Mouse (Mus musculus) erythroblast, embryonic 14.5 days (primary cell): ENCODE measurements around the gene Ren1. TPM values are rescaled to one million over a fixed set of nuclear protein-coding genes. Genes with fewer than 3 reads are reported as not detected.

Experiments used
- H3K27me3 ChIP-seq: 2 replicates; pipeline ENCODE4 v1.6.1; 2012; ENCODE audit warnings: inconsistent platforms; ENCODE audit not compliant: control insufficient read depth
- H3K36me3 ChIP-seq: 2 replicates; pipeline ENCODE4 v1.6.1; 2012; ENCODE audit warnings: mild to moderate bottlenecking, inconsistent platforms; ENCODE audit not compliant: control insufficient read depth
- H3K4me1 ChIP-seq: 2 replicates; pipeline ENCODE4 v1.6.1; 2012; ENCODE audit warnings: inconsistent platforms; ENCODE audit not compliant: control insufficient read depth
- H3K4me3 ChIP-seq: replicated peaks from 2 replicates; pipeline ENCODE3; 2012; ENCODE audit warnings: moderate library complexity, mild to moderate bottlenecking, inconsistent platforms
- H3K9me3 ChIP-seq: 2 replicates; pipeline ENCODE4 v1.6.1; 2012; ENCODE audit warnings: low read length, inconsistent platforms, mixed read lengths; ENCODE audit not compliant: control insufficient read depth
- GATA1 ChIP-seq: IDR thresholded peaks from 2 replicates; pipeline ENCODE4 v1.6.1; 2012; ENCODE audit warnings: low read length, inconsistent platforms, mixed read lengths
- TAL1 ChIP-seq: IDR thresholded peaks from 3 replicates; pipeline ENCODE4 v1.6.1; 2012; ENCODE audit warnings: low read length, inconsistent platforms, mixed read lengths
- polyA plus RNA-seq: library from polyadenylated mRNA; stranded (reverse); fragments of >175 nt; gene quantifications from 2 replicates; pipeline ENCODE4 v1.2.3, GENCODE M21; 2012

Ren1 gene
- polyA plus RNA-seq, 1 experiment: not detected

DNA sequence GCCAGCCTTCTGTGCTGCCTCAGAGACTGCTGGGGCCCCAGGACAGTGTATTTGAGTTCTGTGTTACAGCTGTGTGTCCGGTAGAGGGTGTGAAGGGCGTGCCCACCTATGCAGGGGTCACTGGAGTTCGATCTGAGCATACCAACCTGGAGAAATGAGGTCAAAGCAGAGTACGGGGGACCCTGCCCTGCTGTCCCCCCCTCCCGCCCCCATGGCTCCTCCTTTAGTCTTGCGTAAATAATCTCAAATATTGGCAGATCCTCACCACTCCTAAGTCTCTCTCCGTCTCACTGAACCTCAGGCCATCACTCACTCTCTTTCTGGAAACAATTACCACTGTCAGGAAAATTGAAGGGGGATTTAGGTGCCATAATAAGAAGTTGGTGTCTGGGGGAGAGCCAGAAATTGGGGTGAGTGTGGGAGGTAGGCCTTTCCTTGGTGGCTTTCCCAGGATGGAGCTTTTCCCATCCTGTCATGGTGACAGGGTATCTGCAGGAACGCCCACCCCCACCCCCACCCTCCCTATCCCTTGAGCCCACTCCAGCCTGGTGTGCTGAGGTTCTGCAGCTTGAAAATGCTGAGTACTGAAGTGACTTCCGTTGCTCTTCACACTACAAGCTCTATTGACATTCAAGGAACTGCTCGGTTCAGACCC lies 16.8 kb downstream of the Ren1 start:
- Histone ChIP-seq H3K27me3 (peaks cover 41% of the 10 kb centered on the region), H3K9me3 (no peaks in the 10 kb centered on the region), H3K4me3 (no peak overlapping the region), H3K4me1 (peaks cover 9% of the 10 kb centered on the region), H3K36me3 (no peaks in the 10 kb centered on the region)
- TF ChIP-seq TAL1: no peak
- TF ChIP-seq GATA1: no peak

DNA sequence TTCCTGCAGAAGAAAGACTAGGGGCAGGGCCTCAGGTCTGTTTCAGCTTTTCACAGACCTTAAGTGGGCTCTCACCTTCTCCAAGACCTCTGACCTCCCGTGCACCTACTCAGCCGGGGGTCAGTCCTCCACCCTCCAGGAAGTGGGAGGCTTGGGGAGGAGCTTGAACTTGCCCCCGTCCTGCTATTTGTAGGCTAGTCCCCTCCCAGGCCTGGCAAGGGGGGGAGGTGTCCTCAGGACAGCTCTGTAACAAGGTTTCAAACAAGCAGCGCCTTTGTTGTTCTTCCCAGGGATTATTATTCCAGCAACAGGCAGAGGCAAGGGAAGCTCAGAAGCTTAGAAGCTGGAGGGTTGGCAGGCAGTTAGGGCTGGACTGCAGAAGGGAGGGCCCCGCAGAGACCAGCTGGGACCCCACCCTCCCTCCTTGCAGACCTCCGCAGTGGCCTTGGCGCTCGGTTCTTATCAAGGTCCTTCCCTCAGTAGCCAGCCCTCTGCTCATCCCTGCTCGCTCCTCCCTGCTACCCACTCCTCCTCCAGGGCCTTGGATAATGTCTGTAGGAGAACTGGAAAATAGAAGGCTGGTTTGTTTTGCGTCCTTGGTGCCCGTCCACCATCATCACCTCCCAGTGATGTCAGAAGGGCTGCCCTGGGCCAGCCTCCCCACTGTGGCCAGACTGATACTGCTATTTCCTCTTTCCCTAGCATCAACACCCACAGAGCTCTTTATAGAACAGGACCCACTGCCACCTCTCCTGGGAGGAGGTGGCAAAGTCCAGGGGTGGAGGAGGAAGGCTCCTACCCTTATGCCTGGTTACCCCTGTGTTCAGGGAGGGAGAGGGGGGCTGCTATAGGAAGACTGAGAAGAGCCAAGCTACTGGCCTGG lies 17.5 kb downstream of the Ren1 start:
- Histone ChIP-seq H3K27me3 (peaks cover 34% of the 10 kb centered on the region), H3K9me3 (no peaks in the 10 kb centered on the region), H3K36me3 (no peaks in the 10 kb centered on the region), H3K4me3 (no peak overlapping the region), H3K4me1 (peaks cover 9% of the 10 kb centered on the region)
- TF ChIP-seq TAL1: no peak
- no peak for TF ChIP-seq GATA1

DNA sequence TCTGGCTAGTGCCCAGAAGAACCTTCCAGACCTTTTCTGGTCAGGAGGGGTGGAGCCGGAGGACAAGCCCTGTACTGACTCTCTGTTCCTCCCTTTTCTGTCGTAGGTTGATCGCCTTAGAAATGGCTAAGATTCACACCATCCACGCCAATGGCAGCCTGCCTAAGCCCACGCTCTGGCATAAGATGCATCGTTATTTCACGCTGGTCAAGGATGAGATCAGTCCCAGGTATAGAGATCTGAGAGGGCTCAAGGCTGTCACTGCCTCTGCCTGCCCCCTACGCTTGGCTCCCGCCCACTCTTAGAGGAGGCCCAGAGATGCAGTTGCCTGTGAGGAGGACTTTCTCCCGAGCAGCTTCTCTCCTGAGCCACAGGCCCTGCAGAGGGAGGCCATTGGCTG lies 18.3 kb downstream of the Ren1 start:
- Histone ChIP-seq H3K9me3 (no peaks in the 10 kb centered on the region), H3K27me3 (peaks cover 26% of the 10 kb centered on the region), H3K4me3 (no peak overlapping the region), H3K36me3 (no peaks in the 10 kb centered on the region), H3K4me1 (peaks cover 7% of the 10 kb centered on the region)
- no peak for TF ChIP-seq GATA1
- TF ChIP-seq TAL1: no peak

DNA sequence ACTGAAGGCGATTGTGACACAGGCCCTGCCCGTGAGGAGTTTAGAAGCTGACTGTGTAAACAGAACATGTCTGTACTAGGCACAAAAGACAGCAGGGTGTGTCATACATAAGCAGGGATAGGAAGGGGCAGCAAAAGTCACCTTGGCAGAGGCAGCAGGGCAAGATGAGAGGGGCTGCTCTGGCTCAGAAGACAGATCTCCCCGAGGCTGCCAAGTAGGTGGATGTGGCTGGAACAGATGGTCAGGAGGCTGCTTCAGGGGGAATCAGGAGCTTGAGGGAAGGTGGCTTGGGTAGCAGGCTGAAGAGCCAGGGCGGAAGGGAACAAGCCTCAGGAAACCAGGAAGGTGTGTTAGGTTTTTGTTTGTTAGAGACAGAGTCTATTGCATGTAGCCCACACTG lies 20.0 kb downstream of the Ren1 start:
- no peaks in the 10 kb centered on the region for H3K4me1 ChIP-seq
- H3K36me3 ChIP-seq: no peaks in the 10 kb centered on the region
- H3K27me3 ChIP-seq: peaks cover 8% of the 10 kb centered on the region
- no peaks in the 10 kb centered on the region for H3K9me3 ChIP-seq
- no peak for TF ChIP-seq TAL1
- TF ChIP-seq GATA1: no peak
- H3K4me3 ChIP-seq: no peak overlapping the region

DNA sequence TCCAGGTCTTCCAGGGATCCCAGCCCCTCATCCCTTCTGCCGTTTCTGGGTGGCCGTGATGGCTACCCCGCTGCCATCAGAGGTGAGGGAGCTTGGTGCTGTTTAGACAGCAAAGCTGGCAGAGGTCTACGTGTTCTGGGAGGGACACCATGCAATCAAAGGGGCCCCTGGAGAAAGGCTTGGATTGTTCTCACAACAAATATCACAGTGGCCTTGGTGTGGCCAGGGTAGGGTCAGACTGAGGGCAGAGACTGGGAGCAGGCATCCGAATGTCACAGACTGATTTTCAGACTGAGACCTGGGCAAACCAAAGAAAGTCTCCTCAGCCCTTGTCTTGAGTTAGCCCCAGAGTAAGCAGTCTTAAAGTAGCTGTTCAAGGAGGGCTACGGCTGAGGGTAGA lies 21.1 kb downstream of the Ren1 start:
- H3K4me3 ChIP-seq: no peak overlapping the region
- no peak for TF ChIP-seq GATA1
- TF ChIP-seq TAL1: no peak
- H3K9me3 ChIP-seq: no peaks in the 10 kb centered on the region
- no peaks in the 10 kb centered on the region for H3K36me3 ChIP-seq
- H3K27me3 ChIP-seq: peaks cover 3% of the 10 kb centered on the region; the same call in 1 of the 2 replicates
- no peaks in the 10 kb centered on the region for H3K4me1 ChIP-seq

DNA sequence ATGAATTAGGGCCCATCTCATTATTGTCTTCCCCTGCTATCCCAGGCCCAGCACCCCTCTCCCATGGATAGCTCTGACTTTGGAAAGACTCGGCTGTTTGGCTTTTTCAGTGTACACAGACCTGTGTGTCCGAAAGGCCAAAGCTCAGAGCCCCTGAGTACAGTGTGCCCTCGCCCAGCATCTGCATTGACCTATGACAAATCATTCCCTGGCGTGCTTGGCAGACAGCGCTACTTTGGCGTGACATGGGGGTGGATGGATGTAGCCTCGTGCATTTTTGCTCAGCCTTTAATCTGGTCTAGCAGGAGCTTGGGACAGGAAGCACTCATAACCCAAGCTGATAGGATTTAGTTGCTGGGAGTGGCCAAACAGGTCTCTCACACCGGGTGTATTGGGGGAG lies 21.8 kb downstream of the Ren1 start:
- Histone ChIP-seq H3K4me3 (no peak overlapping the region), H3K36me3 (no peaks in the 10 kb centered on the region), H3K9me3 (no peaks in the 10 kb centered on the region), H3K4me1 (no peaks in the 10 kb centered on the region), H3K27me3 (no peaks in the 10 kb centered on the region)
- TF ChIP-seq GATA1: no peak
- TF ChIP-seq TAL1: no peak

DNA sequence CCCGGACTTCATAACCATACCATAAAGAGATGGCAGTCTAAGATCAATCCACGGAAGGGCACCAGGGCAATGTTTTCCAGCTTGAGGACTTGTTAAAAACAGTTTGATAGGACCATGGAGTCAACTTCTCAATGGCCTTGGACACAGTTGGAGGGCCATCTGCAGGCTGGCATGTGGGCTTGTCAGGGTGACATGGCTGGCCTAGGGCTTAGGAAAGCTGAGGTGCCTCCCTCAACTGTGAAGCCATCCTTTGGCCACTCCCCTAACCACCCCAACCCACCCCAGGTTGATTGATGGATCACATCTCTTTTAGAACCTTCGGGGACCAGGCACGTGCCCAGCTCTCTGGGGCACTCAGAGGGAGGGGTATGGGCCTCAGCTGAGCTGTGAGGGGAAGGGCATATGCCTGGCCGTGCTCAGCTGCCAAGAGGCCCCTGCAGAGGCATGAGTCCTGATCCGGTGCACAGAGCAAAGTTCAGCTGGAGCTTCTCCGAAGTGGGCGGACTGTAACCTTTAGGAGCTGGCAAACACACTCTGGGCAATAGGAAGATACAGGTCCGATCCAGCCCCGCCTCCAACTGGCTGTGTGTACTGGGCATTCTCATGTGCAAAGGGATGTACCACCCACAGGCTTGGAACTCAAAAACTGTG lies 25.5 kb downstream of the Ren1 start:
- Histone ChIP-seq H3K36me3 (no peaks in the 10 kb centered on the region), H3K27me3 (no peaks in the 10 kb centered on the region), H3K4me3 (no peak overlapping the region), H3K4me1 (no peaks in the 10 kb centered on the region), H3K9me3 (no peaks in the 10 kb centered on the region)
- TF ChIP-seq GATA1 (no peak), TAL1 (no peak)

DNA sequence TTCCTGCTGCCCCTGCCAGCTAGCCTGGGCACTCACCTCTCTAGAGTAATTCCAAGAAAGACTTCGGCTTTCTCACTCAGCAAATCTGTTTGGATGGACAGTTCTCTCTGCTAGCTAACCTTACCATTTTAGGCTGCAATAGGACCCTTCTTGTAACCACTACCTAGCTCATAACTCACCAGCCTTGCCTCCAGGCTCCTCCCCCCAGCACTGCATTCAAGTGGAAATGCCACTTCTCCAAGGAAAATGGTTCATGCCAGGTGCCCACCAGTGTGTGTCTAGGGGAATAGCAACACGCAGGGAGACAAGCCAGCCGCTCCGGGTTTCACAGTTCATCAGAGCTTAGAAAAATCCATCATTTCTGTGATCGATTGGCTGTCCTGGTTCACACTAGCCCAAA lies 27.2 kb downstream of the Ren1 start:
- H3K9me3 ChIP-seq: no peaks in the 10 kb centered on the region
- no peak overlapping the region for H3K4me3 ChIP-seq
- TF ChIP-seq TAL1 (no peak), GATA1 (no peak)
- no peaks in the 10 kb centered on the region for H3K4me1 ChIP-seq
- no peaks in the 10 kb centered on the region for H3K36me3 ChIP-seq
- H3K27me3 ChIP-seq: no peaks in the 10 kb centered on the region

DNA sequence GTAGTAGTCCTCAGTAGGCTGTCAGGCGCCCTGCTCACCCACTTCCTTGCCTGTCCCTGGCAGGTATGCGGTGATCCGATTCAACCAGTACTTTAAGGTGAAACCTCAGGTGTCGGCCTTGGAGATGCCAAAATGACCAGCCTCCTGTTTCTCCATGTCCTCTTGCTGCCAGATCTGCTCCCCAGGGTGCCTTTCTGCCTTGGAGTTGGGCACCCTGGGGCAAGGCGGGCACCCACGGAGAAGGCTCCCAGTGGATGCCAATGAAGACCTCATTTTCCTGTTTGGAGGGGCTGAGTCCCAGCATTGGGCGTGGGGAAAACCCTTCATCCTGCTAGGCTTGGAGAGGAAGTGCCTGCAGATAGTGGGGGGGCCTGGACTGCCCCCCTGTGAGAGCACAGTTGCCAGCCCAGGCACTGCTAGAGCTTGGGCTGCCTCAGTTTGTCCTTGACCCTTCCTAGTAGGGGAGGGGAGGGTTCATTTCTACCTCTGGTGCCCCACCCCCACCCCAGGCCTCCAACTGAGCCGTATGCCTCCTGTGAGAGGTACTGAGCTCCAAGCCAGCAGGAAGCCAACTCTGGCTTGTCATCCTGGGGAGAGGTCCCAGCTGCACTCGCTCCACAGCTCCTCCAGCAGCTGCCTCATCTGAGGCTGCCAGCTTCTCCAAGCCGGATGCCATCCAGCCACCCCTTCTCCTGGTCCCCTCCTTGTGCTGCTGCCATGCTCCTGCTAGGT lies 29.1 kb downstream of the Ren1 start:
- Histone ChIP-seq H3K9me3 (no peaks in the 10 kb centered on the region), H3K4me1 (no peaks in the 10 kb centered on the region), H3K27me3 (no peaks in the 10 kb centered on the region), H3K4me3 (no peak overlapping the region), H3K36me3 (peaks cover 5% of the 10 kb centered on the region; the same call in 1 of the 2 replicates)
- TF ChIP-seq TAL1 (no peak), GATA1 (no peak)
